Mouse (Mus musculus): Measurements from ENCODE around the gene Chchd3.

Gene Chchd3

DNA sequence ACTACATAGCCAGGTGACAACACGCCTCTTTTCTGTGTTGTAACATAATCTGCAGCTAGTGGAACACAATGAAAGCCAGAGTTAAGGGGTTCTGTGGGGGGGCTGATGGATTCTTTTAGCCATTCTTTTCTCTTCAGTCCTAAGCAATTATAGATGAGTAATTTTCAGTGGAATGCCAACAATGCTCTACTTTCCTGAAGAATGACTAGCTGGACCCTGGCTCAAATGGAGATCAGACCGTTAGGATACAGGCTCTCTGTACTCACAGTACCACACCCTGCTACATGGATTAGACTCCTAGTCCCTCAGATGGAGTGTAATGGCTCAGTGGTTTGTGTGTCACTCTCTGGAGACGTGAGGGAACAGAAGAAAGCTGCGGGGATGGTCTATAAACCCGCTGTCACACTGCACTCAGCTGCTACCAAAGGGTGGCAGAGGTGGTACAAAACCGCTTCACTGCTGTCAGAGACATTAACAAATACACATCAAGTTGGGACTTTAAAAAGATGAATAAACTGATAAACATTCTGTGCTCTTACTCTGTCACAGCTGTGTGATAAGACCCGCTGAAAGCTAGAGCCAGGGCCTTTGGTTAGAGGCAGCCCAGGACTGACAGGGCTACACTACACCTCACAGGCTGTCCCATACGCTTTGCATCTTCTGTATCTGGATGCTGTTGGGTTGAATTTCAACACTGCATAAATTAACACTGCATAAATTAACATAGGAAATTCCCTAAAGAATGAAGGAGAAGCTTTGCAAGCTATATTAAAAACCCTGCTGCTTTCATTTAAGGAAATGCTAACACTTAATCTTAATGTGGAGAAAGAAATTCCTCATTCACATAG, 264.2 kb downstream of the Chchd3 start:
- DNase-seq: no peak

DNA sequence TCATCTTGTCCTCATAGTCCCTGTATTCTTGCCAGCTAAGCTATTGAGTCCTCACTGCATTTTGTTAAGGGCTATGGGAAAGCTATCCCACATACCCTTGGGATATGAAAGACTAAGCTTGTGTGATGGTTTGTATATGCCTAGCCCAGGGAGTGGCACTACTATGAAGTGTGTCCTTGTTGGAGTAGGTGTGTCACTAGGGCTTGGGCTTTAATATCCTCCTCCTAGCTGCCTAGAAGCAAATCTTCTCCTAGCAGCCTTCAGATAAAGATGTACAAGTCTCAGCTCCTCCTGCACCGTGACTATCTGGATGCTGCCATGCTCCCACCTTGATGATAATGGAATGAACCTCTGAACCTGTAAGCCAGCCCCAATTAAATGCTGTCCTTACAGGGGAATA, 266.5 kb downstream of the Chchd3 start:
- no peak for DNase-seq

DNA sequence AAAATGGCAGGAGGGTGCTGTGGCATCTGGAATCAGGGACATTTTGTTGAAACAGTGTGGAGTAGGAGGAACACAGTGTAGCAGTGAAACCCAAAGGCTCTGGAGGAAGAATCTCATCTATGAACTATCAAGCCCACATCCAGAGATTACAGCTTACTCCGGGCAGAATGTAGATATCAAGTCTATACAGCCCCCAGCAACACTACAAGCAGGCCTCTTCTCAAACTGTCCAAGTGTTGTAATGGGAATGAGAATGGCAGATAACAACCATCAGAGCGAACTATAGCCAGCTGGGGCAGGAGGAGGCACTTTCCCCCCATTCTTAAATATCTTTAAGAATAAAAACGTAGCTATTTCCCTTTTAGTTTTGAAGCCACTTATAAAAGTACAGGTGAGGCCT, 266.9 kb downstream of the Chchd3 start:
- no peak for DNase-seq

DNA sequence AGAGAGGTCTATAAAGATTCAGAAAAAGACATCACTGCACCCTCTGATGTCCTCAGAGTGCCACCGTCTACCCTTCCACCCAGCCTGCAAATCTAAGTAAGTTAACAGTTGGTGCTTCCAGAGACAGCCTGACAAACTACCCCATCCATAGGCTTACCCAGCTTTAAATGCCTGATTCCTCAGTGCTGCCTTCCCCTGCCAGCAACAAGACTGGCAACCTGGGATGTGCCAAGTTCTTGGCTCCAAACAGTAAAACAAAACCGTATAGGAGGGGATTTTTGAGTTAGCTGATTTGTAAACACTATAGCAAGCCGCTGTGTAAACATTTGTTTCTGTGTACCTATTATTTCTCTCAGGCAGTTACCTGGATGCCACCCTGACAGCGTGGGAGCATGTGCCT, 269.6 kb downstream of the Chchd3 start:
- DNase-seq: no peak

DNA sequence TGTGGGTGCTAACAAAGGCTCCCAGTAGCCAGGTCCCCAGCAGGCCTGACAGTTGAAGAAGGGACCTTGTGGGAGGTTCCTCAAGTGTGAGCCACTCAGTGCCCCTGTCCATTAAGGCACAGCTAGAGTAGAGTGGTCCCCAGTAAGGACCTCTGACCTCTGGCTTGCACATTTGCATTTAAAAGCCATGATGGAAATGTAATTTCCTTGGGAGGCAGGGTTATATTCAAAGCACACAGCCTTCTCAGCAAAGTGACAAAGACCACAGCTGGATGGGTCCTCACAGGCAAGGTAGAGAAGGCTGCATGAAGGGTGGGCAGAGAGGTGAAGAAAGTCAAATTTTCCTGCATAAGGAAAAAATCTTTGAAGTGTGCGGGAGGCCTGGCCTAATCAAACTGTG, 272.7 kb downstream of the Chchd3 start:
- DNase-seq: no peak

DNA sequence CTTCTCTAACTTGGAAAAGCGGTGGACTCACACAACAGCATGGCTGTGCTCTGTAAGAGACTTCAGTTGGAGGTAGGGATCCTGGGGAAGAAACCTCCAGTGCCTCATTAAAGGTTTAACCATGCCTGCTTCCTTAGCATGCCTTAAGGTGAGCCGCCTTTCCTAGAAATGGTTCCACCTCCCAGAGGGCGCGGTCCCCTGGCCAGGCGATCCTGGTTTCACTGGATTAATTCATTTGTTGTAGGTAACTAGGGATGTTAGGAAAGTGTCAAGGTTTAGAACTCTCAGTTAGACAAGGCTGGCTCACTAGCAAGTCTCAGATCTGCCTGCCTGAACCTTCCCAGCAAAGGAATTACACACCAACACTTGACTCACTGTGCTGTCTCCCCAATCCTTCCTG, 273.9 kb downstream of the Chchd3 start:
- no peak for DNase-seq

DNA sequence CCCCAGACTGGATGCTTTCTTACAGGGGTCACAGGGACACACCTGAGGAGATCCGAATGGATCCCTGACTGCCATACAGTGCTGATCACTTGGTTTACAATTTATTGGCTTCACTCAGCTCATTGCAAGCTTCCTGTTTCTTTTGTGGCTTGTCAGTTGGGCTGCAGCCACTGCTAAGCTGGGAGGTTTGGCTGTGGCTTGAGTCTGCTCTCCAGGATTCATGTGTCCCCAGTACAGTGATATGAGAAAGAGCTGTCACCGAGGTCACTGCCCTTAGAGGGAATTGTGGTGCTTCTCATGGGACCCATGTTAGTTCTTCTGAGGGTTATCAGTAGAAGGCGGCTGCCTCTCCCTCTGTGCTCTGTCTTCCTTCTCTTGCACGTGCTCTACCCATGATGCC, 277.0 kb downstream of the Chchd3 start:
- DNase-seq: peak in 1 of 2 experiments; percentile 9

DNA sequence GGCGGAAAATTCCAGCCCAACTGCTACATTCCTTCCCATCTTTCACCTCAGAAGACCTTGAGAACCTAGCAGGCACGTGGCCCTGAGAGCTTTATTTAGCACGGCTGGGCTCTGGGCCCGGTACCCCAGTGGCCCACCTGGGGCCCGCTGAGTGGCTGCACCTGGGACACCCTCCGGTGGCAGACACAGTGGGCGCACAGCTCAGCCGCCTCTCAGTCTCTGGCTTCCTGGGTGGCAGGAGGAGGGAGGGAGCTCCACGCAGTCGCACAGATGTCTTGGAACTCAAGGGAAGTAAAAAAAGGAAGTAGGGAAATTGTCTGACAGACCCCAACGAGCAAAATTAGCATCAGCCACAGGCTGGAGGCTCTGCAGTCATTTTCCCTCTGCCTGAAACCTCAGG, 279.5 kb downstream of the Chchd3 start:
- peak; percentile 27 to 51 for DNase-seq

DNA sequence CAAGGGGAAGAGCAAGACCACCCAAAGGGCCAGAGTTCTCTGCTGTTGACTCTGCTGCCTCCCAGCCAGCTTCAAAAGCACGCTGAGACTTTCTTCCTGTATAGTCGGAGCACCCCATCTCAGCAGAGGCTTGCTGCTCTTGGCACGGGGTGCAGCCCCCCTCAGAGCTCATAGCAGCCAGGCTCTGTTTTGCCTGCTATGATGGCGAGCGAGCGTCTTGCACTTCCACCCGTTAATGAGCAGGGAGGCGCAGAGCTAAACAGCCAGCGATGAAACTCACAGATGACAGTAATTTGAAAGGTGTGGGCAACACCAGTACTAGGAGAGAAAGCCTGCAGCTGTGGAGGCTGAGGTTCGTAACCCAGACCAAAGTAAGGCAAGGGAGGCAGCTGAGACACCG, 283.7 kb downstream of the Chchd3 start:
- no peak for DNase-seq

DNA sequence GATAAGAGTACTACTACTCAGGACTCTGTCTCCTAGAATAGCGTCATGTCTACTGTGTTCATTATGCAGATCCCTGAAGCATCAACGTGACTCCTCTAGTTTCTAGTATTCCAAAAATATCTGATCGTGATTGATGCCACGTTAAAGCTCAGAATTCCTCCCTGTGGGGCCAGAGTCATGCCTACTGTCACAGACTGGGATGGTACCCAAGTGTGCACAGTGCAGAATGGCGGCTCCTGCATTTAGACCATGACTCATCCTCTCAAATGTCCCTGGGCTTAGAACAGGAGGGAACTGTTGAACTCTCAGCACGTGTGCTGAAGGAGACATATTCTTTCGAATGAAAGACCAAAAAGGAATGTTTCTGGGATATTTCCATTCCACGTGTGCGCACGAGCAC, 305.5 kb downstream of the Chchd3 start:
- DNase-seq: no peak

DNA sequence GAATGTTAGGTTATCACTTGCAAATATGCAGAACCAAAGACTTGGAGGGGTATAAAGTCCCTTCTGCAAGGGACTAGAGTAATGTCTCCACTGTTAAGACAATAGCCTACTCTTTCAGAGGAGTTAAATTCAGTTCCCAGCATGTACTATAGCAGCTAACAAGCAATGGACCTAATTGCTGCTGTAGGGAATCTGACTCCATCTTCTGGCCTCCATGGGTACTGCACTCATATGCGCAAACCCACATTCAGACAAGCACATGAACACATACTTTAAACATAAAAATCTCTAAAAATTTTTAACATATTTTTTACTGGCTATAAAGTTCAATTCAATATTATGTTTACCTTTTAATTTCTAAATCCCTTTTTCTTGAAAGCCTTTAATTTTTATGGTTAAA, 310.2 kb downstream of the Chchd3 start:
- DNase-seq: peak in 1 of 2 experiments; percentile 6

DNA sequence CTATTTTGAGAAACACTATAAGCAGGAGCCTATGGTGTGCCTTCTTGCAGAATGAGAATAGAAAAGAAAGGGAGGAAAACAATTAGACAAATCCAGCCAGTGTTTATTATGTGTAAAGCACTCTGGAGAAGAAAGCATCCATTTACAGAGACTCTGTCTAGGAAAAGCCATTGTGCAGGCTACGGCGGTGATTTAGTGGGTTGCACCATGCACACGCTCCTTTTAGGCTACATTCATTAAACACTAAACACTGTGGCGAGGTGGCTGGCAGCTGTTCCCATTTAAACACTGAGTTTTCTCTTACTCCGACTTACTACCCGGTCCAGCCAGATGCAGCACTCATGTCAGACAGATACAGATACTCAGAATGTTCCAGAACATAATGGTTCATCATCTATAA, 311.3 kb downstream of the Chchd3 start:
- no peak for DNase-seq

DNA sequence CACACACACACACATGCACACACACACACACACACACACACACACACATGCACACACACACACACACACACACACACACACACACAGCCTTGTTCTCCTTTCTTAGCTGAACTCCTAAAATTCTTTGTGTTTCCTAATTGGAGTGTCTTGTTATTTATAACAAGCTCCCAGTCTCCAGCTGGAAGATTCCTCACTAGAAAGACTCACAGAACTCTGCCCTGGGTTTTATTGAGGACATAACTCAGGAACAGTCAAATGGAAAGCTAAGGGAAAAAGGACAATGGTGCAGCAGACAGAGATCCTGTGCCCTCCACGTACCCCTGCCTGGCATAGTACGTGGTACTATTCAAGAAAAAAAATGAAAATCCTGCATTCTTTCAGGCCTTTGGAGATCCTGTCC, 312.7 kb downstream of the Chchd3 start:
- DNase-seq: no peak

All from cerebellum, postnatal 14 days (tissue).